Mouse (Mus musculus): ENCODE data around the gene Myom1.

DNA sequence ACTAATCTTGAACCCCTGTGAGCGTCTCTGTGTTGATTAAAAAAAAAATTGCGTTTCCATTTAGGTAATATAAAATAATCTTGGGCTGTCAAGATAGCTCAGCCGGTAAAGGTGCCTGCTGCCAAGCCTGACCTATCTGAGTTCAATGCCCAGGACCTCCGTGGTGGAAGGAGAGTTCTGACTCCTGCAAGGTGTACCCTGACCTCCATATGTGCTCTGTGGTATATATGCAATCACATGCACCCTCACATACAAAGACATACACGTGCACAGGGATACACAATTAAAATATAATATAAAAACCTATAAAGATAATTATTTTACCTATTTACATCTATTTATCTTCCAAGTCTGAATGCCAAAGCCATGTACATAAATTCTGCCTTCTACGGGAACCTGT lies 62.7 kb downstream of the Myom1 start:
- TF ChIP-seq GATA1 (IDR thresholded peaks at IDR 0.05; ENCODE audit: low read length) = no peak
- no peak for TF ChIP-seq TAL1 (IDR thresholded peaks at IDR 0.05; ENCODE audit: low read length)

All from erythroblast, embryonic 14.5 days (primary cell).